Mouse (Mus musculus) cerebellum, postnatal 25 days (tissue): ENCODE measurements around the gene Plekhb2.

Experiments used
- DNase-seq, 2 experiments: peaks; one replicate each; pipeline ENCODE4 v3.0.0; 2021; ENCODE audit warnings: mixed read lengths in 2 of 2

The Plekhb2 gene

DNA sequence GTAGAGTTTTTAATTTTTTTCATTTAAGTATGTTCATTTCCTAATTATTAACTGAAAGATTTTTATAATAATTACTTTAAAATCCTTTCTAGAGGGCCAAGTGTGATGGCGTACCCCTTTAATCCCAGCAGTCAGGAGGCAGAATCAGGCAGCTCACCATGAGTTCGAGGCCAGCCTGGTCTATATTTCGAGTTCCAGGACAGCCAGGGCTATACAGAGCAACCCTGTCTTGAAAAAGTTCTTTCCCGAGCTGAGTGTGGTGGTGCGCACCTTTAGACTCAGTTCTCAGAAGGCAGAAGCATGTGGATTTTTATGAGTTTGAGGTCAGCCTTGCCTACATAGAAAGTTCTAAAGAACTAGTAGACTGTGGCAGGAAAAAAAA, 17.8 kb downstream of the Plekhb2 start:
- no peak for DNase-seq

DNA sequence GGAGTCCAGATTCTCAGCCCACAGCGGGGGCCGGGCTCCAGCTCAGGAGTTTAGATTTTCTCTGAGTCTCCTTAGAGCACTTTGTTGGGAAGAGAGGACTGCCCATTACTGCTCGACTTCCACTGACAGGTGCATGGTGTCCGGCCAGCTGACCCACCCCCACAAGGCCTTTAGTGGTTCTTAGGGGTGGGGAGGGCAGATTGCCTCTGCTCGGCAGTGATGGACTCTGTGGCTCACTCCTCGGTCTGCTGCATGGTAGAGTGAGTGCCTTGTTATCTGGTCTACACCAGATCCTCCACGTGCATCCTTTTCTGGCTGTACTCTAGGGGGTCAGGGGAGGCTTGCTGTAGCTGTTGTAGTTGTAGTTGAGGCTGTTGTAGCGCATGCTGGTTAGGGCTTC, 18.6 kb downstream of the Plekhb2 start:
- no peak for DNase-seq

DNA sequence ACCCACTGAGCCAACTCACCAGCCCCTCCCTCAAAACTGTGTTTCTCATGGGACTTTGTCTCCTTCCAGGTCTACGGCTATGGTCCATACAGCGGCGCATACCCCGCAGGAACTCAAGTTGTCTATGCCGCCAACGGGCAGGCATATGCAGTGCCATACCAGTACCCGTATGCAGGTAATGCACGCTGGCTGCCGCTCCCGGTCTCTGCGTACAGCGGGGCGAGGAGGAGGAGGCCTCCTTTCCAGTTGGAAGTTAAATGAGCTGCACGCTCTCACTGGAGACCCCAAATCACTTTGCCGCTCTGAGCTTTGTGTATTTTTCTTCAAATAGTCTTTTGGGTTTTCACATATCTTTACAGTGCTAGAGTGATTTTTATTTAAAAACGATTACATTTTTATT, 19.5 kb downstream of the Plekhb2 start:
- DNase-seq, result no peak

DNA sequence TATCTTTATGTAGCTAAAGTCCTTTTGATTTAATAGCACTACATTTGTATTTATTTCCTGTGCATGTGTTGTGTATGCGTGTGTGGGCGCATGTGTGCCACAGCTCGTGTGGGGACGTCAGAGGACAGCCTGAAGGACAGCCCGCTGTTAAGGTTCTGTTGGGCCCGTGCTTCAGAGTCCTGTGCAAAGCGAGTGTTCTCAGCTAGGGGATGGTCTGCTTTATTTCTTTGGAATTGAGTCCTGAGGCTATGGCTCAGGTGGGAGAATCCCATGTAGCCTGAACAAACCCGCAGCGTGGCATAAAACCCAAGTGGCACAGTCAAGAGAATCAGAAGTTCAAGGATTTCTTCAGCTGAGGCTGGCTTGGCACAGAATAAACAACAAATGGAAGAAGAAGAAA, 21.4 kb downstream of the Plekhb2 start:
- no peak for DNase-seq

DNA sequence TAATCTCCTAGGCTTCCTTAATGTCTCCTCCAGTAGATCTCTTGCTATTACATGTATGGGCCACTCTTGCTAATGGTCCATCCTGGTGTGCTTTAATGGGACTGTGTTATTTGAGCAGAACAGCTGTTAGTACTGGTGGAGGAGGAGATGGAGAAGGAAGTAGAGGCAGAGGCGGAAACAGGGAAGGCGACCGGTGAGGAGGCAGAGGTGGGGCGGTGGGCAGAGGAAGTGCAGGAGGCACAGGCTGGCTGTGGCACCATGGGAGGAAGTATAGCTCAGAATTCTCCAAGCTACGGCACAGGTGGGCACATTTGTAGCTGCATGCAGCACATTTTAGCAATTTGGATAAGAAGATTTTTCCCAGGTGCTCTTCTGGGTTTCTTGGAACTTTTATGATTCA, 23.8 kb downstream of the Plekhb2 start:
- DNase-seq, result no peak

DNA sequence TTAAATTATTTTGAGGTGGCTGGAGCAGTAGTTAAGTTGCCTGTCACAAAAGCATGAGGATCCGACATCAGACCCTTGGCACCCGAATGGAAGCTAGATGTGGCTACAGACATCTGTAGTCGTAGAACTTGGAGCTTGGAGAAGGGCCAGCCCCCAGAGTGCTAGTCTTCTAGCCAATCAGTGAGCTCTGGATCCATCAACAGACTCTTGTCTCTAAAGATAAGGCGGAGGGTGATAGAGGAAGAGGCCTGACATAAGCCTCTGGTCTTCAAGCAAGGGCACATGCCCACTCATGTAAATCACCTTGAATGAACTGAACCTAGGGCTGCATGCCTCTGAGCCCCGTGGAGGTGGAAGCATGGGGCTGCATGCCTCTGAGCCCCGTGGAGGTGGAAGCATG, 29.8 kb downstream of the Plekhb2 start:
- no peak for DNase-seq

DNA sequence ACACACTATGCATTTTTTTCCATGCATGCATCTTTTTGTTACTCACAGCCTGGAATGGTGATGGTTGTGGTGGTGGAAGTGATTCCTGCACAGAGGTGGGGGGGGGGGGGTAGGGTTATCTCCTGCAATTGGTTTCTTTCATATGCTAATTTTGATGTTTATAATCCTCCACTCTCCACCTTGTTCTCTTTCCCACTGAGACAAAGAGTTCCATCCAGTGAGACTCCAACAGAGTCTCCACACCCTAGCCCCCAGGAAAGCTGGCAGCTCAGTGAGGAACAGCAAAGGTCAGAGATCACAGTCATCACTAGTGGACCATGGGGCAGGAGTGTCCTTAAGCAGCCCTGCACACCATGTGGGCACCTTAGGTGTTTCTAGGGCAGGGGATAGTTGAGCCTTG, 34.0 kb downstream of the Plekhb2 start:
- DNase-seq, result no peak

DNA sequence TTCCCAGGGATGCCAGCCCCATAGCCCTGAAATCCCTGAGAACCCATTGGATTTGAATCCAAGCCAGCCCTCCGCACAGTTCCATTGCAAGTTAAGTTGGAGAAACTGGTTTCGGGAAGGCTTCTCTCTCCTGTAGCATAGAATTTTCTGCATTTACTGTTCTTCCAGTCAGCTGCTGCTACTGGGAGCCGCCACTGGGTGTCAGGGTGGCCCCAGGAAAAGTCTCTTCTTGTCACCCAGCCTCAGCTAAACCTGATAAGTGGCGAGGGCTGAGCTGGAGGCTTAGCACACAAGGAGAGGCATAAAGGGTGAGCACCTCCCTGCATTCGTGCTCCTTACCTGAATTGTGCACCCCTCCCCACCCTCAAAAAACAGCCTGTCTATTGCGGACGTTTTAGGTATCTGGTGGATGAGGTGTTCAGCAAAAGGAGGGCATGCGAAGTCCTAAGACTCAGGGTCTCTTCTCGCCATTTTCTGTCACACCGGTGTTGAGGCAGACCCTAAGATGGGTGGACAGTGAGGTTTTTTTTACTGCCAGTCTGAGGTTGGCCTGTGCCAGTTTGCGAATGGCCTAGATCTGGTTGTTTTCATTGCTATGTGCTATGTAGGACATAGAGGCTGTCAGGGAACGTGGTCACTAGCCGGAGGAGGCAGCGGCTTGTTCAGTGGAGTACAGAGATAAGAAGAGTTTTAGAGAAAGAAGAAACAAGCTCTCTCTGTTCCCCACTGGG, 41.9 kb downstream of the Plekhb2 start:
- peak; percentile 69 to 75 for DNase-seq

DNA sequence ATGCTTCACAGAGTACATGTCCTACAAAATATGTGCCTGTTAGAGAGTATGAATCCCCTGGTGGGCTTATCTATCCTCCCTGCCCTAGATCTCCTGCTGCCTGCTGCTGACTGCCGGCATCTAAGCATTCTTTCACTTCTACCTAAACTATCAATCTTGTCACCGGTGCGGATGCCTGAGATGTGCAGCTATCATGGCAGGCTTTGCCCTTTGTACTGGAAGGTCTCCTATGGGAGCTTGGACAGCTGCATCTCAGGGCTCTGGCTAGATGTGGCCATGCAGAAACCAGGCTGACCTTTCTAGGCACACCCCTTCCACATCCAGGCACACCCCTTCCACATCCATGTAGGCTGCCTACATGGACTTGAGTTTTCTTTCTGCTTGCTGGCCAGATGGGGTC, 42.7 kb downstream of the Plekhb2 start:
- no peak for DNase-seq

DNA sequence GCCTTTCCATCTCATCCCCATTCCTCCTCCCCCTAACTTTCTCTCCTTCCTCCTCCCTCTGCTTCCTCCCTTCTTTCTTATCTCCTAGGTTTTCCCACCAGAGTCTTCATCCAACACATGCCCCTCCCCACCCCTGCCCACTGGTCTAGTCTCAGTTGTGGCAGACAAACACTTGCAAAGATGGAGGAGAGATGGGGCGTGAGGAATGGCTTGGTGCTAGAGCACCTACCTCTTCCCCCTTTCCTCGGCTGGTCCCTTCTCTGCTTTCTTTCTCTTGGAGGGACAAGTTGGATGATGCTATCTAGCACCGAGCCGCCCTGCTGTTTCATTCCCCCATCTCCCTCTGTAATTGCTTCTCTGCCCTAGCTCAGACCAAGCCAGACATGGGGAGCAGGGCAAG, 43.6 kb downstream of the Plekhb2 start:
- no peak for DNase-seq

DNA sequence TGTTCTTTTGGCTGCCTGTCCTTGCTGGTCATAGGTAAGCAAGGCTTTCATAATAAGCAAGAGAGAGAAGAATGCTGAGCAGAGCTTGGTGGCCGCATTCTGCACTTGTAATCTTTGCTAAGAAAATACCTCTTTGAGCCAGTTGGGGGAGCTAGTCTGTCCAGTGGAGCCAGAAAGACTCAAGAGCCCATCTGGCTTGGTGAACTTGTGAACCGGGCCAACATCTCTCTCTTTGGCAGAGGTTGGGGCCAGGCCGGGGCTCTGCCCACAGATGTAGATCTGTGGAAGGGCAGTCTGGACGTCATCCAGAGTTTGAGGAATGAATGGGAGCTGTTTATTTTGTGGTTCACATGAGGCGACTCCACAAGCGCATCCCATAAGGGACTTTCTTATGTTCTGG, 44.1 kb downstream of the Plekhb2 start:
- DNase-seq, result peak in 1 of 2 experiments; percentile 16

DNA sequence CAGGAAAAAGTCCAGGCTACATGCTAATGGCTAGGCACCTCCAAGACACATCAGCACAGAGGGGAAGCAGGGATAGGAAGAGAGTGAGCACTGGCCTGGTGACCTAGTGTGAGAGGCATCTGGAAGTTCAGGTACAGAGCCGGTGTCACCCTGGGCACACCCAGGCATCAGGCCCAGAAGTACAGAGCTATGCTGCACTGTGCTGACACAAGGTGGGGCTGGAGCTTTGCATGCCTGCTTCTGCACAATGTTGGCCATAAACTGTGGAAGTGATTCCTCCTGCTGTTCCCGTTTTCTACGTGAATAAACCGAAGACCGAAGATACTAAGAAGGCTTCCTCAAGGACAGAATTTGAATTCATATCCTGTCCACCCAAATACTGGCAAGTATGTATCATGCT, 46.3 kb downstream of the Plekhb2 start:
- no peak for DNase-seq

DNA sequence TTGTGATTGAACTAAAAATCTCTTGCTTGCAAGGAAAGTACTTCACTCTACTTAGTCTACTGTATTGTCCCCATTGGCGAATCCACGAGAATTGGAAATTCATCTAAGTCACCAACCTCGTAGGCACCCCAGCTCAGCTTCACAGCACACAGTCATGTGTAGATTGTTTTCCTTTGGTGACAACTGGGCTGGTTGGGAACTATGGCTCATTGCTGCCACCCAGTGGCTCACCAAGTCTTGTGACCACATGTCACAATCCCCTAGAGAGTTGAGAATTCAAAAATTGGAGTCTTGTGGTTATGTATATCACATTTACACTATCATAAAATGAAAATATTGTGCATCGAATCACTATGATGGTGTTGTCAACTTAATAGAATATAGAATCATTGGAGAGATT, 47.1 kb downstream of the Plekhb2 start:
- peak; percentile 54 to 78 for DNase-seq

DNA sequence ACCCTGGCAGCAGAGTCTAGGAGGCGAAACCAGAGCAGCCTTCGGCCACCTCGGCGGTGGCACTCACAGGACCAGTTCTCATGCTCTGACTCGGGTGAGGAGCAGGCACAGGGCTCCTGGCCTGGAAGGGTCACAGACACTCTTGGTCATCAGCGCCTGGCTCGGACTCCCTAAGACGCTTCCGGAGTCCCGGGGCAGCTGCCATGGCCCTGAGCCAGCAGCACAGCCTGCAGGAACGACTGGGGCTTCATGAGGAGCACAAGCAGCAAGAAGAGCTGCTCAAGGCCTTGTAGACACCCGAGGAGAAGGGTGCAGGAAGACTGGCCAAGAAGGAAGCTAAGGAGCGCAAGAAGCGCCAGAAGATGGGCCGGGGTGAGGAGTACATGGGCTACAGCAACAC, 78.9 kb downstream of the Plekhb2 start:
- DNase-seq, result no peak
